Mouse (Mus musculus) telencephalon, adult 2 months (tissue): ENCODE measurements around the gene Ajuba.
"Not testable (repeated sequence)": the region's sequence is repeated elsewhere in the genome, so short reads cannot be mapped to it uniquely, and the experiment has no call there.

Source experiments
- DNase-seq: peaks from one replicate; pipeline ENCODE4 v3.0.0-alpha.2; 2011; ENCODE audit warnings: low read depth, low spot score

Gene Ajuba

DNA sequence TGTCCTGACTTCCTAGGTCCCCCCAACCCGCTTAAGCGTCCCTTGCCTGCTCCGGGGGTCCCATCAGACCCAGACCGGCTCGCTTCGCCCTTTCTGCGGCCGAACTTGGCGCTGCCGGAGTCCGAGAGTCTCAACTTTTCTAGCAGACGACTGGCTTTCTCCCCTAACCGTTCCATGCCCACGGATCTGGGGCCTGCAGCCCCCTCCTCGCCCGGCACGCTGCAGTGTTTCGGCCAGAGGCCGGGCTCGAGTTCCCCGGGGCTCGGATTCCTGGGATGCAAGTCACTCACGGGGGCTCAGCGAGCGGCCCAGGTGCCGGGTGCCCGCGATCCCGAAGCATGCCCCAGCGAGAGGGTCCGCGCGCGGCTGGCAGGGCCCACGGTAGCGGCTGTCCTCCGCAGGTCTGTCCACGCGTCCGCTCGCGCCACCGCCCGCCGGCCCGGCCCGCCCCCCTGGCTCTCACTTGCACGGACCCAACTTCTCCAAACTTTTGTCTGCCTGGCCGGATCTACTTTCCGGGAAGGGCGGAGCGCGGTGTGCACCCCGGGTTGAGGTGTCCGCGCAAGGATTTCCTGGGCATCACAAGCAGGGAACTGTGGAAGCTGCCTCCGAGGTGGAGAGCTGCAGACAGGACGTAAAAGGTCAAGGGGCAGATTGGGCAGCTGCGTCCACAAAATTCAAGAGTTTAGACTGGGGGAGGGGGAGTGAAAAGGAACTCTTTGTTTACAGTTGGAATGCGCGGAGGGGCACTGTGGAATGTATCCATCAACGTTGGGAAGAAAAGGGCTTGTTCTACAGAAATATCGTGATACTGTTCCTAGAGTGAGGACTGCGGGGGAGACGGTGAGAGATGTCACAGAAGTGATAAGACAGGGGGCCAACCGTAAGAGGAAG is at the start of gene Ajuba:
Gene Ajuba (minus strand): TSS at position 470 of the 894 bp plus-strand sequence.
- peak; percentile 47 for DNase-seq

DNA sequence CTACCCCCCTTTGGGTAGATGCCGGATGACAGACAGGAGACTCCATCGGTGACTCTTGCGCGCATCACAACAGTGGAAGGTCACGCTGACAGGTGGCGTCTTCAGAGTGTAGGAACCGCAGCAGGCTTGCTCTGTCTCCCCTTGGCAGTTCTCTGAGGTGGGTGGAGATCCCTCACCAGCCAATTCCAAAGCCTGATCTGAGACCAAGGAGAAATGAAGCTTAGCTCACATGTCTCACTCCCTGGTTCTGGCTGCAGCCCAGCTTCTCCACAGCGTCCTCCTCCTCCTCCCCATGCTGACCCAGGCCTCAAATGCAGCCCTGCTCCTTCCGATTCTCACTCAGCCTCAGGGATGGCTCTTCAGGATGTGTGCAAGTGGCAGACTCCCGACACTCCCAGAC is 47.6 kb upstream of the Ajuba start:
- no peak for DNase-seq

DNA sequence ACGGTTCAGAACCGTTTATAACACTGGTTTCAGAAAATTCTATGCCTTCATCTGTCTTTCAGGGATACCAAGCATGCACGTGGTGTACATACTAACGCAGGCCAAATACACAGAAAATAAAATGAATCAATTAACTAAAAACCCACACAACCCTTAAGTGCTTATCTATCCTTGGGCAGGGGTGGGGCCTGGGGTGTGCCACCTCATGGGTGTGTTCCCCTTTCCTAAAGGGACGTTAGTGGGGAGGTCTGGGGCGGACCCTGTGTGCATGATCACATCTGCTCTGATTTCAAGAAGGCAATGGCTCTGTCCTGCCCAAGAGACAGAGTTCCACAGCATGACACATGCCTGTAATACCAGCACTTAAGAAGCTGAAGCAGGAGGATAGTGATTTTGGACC is 46.0 kb upstream of the Ajuba start:
- DNase-seq = no peak

DNA sequence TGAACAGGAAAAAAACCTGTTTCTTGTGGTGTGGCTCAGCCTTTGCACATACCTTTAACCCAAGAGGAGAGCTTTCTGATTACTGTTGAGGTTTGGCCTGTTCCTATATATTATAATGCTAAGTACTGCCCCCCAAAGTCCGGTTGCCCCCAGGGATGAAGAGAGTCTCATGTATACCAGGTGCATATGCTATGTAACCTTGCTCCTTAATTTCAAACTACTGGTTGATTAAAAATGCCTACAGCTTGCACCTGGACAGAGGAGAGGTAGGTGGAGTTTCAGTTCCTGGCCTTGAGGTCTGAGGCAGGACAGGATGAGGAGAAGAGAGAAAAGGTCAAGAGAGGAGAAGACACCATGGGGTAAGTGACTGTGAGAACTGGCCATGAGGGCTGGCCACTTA is 43.8 kb upstream of the Ajuba start, which contains the start of gene Psmb11:
Gene Psmb11 (plus strand): TSS at position 301 of the 400 bp plus-strand sequence.
- no peak for DNase-seq

DNA sequence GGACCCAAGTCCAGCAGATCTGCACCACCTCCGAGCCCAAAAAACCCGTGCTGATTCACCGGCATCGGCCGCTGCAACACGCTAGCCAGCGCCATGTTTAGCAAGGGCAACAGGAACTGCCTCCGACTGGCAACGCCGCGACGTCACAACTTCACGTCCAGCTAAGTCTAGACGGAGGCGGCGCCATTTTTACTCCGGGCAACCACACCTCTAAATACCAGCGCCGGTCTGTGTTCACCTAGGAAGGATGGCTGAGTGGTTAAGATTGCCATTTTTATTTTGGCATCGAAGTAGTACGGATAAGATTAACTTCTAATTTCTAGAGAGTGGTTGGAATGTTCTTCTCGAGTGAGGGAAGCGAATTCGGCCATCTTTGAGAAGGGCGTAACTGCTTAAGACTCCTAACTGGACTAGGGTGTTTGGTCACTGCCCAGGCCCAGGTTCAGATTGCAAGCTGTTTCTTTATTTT is 40.6 kb upstream of the Ajuba start, which contains the start of gene Psmb5:
Gene Psmb5 (minus strand): TSS at position 126 of the 469 bp plus-strand sequence.
- peak; percentile 89 for DNase-seq

DNA sequence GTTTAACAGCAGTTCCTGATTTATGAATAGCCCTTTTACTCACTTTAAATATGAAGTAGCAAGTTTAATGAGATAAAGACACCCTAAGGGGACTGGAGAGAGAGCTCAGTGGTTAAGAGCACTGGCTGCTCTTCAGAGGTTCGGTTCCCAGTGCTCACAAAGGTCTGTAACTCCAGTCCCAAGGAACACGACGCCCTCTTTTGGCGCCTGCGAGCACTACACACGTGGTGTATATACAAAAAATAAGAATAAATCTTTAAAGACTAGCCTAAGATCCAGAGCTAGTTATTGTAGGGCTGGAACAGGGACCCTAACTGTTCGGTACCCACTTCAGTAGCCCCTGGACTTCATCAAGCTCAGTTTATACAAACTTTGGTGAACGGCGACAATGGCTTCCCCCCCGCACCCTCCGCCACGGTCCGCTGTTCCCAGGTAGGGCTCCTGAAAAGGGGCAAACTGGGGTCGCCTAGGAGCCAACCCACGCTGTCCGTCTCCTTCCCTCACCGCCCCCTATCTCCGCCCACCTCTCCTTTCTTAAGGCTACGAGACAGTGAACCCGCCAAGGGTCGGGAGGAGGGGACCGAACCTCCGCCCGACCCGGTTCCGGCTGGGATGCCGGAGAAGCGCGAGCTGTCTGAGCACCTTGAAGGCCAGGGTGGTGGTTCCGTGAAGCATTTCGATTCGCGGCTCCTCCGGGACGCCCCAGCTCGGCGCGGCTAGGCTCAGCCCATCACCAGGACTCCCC is 40.0 kb upstream of the Ajuba start:
- DNase-seq = no peak

DNA sequence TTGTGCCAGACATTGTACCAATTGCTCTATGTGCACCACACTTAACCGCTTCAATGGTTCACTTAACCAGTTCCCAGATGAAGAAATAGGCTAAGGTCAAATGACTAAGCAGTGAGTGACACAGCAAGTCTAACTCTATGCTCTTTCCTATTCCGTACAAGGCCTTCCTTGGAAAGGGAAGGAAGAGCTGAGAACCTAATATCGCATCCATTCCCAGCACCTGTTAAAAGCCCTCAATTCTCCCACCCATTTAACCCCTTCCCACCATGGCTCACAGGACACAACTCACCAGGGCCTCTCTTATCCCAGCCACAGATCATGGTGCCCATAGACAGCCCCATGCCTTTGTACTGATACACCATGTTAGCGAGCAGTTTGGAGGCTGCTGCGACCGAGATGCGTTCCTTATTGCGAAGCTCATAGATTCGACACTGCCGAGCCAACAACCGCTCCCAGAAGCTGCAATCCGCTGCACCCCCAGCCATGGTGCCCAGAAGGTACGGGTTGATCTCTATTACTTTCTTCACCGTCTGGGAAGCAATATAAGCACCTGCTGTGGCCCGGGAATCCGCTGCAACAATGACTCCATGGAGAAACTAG is 39.0 kb upstream of the Ajuba start:
- no peak for DNase-seq

DNA sequence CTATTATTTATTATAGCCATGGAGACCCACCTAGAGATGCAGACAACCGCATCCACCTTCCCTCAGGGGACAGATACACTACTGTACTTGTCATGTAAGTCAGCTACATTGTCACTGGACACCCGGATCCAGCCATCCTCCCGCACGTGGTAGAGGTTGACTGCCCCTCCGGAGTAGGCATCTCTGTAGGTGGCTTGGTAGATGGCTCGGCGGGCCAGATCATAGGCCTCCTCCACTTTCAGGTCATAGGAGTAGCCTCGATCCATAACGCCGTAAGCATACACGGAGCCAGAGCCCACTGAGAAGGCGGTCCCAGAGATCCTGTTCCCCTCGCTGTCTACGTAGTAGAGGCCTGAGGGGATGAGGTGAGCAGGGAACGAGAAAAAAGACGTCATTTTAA is 36.8 kb upstream of the Ajuba start:
- not testable (repeated sequence) for DNase-seq

DNA sequence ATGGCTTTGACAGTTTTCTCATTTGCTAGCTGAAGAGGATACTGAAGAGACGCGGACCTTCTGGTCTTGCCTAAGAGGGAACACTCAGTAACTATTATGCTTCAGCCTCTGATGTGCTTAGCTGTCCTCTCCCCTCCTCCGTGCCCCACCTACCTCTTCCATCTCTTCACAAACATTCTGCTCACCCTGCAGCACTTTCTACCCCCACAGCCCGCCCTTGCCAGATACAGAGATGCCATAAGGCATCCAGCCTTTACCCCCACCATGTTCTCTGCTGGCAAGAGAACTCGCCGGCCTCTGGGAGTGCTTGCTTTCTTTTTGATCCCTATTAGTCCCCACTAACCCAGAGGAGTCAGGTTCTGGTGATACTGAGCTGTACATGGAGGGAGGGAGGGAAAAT is 33.3 kb upstream of the Ajuba start:
- peak; percentile 76 for DNase-seq

DNA sequence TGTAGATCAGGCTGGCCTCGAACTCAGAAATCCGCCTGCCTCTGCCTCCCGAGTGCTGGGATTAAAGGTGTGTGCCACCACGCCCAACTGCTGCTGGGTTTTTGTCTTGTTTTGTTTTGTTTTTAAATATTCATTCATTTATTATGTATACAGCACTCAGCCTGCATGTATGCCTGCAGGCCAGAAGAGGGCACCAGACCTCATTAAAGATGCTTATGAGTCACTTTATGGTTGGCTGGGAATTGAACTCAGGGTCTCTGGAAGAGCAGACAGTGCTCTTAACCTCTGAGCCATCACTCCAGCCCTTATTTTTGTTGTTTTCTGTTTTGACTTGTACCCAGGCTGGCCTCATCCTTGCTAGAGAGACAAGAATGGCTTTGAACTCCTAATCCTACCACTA is 32.6 kb upstream of the Ajuba start:
- no peak for DNase-seq

DNA sequence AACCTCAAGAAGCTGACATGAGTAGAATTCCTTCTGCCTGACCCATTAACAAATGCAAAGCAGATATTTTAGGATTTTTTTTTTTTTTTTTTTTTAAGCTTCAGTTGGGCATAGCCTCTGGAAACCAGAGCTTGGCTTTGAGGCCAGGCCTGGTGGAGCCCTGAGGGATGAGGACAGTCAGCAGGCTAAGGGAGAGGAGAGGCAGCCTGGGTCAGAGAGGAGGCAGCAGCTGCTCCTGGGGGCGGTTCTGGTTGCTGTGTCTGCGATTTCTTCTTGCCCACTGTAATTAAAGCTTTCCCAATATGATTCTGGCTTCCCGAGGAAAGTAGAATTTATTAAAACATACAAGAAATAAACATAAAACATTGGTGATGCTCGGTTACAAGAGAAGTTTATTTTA is 31.9 kb upstream of the Ajuba start:
- no peak for DNase-seq

DNA sequence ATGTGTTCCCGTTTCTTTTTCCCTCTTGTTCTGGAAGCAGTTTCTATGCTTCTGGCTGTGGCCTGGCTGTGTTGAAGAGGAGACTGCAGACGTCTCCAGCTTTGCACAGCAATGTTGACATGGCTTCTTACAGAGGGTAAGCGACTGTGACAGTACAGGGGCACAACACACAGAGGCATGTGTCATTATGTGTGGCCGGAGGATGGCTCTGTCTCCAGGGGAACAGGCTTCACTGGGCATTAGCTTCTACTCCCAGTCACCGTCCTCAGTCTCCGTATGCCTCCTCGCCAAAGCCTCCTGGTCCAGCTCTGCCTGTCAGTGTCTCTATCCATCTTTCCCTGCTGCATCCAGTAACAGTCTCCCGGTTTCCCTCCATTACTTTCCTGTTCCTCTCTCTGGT is 29.9 kb upstream of the Ajuba start:
- no peak for DNase-seq

DNA sequence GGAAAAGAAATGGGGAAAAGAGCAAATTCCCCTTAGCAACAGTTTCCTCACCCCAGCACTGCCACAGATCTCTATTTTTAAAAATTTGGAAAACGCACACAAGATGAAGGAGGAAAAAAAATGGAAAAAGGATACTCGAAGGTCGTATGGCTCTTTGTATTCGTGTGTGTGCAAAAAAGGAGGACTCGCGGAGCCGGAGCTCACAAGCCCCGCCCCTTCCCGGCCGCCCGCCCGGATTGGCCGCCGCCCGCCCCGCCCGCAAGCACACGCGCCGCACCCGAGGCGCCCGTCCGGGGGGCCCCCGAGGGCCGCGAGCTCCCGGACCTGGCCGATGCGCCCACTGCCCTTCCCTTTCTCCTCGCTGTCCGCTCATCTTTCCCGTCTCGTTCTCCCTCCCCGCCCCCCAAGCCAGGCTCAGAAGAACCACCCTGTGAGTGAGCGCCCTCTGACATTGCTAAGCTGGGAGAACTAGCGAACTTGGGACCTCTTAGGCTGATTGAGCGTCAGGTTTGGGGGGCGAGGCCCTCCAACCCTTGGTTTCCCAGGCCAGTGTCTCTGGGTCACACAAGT is 28.5 kb upstream of the Ajuba start, which contains the start of gene 4931414P19Rik:
Gene 4931414P19Rik (minus strand): TSS at position 242 of the 570 bp plus-strand sequence.
- DNase-seq = peak; percentile 51

DNA sequence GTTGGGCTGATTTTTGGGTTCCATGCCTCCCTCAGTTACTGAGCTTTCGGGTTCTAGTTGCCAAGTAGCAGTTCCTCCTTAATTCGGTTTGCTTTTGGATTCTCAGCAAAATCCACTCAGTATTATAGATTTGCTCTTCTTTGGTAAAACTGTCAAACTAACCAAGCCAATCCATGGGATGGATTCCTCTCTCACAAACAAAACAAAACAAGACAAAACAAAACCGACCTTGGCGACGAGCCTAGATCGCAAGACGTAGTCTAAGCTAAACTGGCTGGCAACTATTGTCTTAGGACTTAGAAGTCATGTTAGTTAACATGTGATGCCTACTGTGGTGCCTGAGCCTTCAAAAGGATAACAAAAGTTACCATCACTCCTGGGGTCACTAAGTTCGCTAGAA is 26.3 kb upstream of the Ajuba start:
- no peak for DNase-seq

DNA sequence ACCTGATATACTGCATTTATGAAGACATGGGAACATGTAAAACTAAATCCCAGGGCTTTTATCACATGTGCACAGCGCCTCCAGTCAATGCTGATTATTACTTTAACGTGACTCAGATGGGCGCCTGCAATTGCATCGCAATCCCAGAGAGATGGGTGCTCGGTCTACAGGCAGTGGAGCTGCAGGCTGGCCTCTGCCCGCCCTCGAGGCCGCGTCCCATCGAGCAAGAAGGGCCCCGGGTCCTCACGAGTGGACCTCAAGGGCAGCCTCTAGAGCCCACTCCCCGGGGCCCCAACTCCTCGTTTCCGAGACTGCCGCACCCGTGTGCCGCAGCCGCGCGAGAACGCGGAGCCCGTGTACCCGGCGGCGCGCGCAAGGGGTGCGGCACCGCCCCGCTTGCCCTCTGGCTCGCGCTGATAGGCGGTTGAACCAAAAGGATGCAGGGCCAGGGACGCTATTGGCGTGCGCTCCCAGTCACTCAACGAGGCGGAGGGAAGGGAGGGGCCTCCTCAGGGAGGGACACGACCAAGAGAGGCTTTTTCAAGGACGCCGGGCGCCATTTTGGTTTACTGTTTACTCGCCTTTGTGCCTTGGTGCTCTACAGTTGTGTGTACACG is 25.8 kb upstream of the Ajuba start:
- DNase-seq = peak; percentile 96

DNA sequence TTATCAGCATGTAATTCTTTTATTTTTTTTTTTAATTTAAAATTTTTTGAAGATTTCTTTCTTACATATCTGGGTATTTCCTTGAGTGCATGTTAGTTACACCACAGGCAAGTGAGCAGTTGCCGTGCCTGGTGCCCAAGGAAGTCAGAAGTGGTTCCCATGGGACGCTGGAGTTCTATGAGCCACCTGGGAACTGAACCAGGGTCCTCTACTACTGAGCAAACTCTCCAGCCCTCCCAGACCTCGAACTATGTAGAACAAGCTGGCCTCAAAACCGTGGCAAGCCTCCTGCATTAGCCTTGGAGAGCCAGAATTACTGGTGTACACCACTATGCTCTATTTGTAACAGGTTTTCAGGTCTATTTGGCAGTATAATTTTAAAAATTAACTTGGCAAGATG is 25.3 kb upstream of the Ajuba start:
- DNase-seq = no peak

DNA sequence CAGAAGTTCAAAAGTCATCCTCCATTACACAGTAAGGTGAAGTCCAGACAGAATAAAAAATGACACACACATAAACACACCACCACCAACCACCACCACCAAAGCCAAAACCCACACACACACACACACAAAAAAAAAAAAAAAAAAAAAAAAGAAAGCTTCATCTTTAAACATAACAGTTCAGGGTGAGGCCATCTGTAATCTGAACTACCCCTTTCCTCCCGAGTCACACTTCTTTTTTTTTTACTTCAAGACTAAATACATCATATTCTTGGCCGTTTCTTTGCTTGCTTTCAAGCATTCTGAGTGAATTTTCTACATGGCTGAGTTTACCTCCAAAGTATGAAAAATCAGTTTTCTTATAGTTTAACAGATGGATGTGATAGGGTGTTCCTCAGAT is 24.2 kb upstream of the Ajuba start:
- DNase-seq = no peak

DNA sequence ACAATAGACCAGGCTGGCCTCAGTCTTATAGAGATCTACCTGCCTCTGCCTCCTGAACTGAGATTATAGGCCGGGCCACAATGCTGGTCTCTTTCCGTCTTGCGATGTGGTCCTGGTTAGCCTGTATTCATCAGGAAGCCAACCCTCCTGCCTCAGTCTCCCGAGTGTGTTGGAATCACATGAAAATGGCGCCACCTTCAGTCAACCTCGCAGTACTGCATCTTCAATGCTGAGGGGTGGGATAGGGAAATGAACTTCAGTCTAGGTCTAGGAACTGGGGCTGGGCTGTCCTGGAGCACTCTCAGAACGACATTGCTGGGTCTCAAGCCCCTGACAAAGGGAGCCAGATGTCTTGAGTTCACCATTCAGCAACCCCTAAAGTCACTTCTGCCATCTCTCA is 19.7 kb upstream of the Ajuba start:
- no peak for DNase-seq

DNA sequence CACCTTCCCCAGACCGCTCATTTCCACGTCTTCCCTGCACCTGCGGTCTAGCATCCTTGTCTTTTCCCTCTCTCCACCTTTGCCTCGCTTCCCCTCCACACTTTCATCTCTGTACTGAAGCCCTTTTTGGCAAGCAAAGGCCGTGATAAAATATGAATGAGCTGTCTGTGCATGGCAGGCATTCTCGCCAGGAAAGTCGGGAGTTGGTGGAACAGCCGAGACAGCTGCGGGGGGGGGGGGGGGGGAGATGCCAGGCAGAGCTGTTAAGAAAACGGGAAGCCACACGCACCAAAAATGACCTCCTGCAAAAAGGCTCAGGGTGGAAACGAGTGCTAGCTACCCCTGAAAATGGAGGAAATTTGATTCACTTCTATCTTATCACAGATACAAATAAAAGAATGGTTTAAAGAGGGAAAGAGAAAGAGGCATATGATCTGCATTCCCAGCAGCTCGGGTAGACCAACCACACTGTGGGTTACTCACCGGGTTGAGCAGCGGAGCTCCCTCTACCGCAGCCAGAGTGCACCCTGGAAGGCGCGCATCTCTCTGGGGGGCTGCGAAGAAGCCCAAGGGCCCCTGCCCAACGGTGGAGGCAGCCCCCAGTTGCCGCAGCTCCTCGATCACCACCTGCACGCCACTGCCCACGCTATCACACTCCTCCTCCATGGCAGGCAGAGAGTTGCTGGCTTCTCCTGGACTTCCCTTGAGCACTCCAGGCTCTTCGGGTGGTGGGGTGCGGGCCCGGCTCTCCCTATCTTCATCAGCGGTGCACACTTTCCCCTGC is 17.5 kb upstream of the Ajuba start:
- DNase-seq = peak; percentile 72

DNA sequence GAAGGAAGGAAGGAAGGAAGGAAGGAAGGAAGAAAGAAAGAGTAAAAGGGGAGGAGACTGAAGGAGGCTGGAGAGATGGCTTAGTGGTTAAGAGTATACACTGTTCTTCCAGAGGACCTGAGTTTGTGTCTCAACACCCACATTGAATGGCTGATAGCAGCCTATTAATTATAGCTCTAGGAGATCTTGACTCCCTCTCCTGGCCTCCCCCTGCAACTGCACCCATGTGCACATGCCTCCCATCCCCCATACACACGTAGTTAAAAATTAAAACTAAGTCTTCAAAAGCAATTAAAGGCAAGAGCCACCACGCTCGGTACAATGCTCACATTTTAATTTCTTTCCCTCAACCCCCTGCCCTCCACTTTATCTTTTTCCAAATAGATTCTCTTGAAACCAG is 16.7 kb upstream of the Ajuba start:
- no peak for DNase-seq
